Mouse (Mus musculus): ENCODE results near the gene Crtc1. TPM values are rescaled to one million over a fixed set of nuclear protein-coding genes. Genes with fewer than 3 reads are reported as not detected.

Gene Crtc1
- polyA plus RNA-seq (2014; fragmentation: Nextera tagmentation; extraction: Ambion mirVana) = 21.6 and 23.0 TPM in 2 replicates

DNA sequence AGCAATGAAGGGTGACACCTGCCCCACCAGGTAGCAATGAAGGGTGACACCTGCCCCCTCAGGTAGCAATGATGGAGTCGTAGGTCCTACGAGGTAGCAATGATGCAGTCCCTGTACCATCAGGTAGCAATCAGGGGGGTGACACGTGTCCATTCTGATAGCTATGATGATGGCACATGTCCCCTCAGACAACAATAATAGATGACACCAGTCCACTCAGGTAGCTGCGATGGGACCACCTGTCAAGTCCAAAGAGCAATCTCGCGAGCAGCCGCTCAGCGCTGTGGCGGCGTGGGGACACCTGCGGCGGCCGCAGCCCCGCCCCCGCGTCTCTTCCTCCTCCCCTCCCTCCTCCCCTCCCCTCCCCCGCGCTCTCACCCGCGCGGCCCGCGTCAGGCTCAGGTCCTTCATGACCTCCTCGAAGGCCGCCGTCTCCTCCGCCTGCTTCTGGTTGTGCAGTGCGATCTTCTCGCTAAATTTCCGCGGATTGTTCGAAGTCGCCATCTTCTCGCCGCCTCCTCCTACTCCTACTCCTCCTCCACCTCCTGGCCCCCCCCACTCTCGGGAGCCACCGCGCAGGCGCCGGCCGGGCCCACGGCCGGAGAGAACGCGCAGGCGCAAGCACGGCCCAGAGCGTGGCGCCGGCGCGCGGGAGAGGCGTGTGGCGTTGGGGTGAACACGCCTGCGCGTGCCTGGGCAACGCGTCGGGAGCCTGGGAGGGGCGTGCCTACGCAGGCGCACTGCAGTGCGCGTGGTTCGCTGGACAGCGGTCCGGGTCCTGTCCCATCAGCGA, at the start of gene Crtc1:
Gene Crtc1, minus strand, starts transcription at position 525 of the 793 bp plus-strand sequence.
- Histone ChIP-seq H3K9ac (replicated peaks; ENCODE audit: low read depth, low read length) (peak within 1 kb of the TSS; percentile 61), H3K36me3 (ENCODE audit: control insufficient read depth, insufficient read depth, low read length) (no peaks in the 10 kb centered on the region), H3K4me2 (replicated peaks; ENCODE audit: low read depth, low read length) (peak within 1 kb of the TSS; percentile 92), H3K27me3 (ENCODE audit: control insufficient read depth, insufficient read depth, low read length) (no peaks in the 10 kb centered on the region), H3K4me3 (ENCODE audit: low read depth, low read length) (peak within 1 kb of the TSS; percentile 67), H3K9me3 (ENCODE audit: control insufficient read depth, low read depth, low read length) (no peaks in the 10 kb centered on the region), H3K4me1 (ENCODE audit: control insufficient read depth, insufficient read depth, low read length) (peaks cover 11% of the 10 kb centered on the region), H3K27ac (ENCODE audit: low read length) (peak within 1 kb of the TSS; percentile 52; the same call in 1 of the 2 replicates)
- WGBS = under 1% methylated on average over 70 of the region's 70 CpGs
- peak; percentile 97 for ATAC-seq (ENCODE audit: insufficient number of reproducible peaks, insufficient read depth, low FRiP score, low read depth)

DNA sequence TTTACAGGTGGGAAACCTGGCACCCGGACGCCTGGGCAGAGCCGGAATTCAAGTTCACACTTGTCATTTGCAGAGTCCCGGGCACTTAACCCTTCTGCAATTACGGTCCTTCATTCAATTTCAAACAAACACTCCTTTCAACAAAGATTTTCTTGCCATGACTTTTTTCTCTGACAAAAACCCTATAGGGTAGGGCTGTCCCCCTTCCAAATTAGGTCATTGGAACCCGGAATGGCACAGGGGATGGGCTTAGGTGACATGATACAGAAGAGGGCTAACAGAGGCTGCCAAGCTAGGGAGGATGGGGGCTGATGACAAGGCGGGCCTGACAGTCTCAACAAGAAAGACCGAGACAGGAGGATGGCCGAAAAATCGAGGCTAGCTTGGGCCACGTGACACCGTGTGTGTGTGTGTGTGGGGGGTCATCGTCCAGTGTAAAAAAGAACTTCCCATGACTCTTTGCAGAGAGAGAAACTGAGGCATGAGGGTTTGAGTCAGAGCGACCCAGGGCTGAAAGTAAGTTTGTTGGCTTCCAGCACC, 49.6 kb upstream of the Crtc1 start:
- Histone ChIP-seq H3K4me3 (ENCODE audit: low read depth, low read length) (peak overlapping the region; percentile 26), H3K9ac (replicated peaks; ENCODE audit: low read depth, low read length) (no peak overlapping the region), H3K27me3 (ENCODE audit: control insufficient read depth, insufficient read depth, low read length) (peaks cover 84% of the 10 kb centered on the region), H3K9me3 (ENCODE audit: control insufficient read depth, low read depth, low read length) (no peaks in the 10 kb centered on the region), H3K4me1 (ENCODE audit: control insufficient read depth, insufficient read depth, low read length) (peaks cover 30% of the 10 kb centered on the region), H3K4me2 (replicated peaks; ENCODE audit: low read depth, low read length) (peak overlapping the region; percentile 51), H3K27ac (ENCODE audit: low read length) (no peak overlapping the region), H3K36me3 (ENCODE audit: control insufficient read depth, insufficient read depth, low read length) (no peaks in the 10 kb centered on the region)
- ATAC-seq (ENCODE audit: insufficient number of reproducible peaks, insufficient read depth, low FRiP score, low read depth) = no peak
- WGBS = 3% methylated on average over 14 of the region's 14 CpGs

DNA sequence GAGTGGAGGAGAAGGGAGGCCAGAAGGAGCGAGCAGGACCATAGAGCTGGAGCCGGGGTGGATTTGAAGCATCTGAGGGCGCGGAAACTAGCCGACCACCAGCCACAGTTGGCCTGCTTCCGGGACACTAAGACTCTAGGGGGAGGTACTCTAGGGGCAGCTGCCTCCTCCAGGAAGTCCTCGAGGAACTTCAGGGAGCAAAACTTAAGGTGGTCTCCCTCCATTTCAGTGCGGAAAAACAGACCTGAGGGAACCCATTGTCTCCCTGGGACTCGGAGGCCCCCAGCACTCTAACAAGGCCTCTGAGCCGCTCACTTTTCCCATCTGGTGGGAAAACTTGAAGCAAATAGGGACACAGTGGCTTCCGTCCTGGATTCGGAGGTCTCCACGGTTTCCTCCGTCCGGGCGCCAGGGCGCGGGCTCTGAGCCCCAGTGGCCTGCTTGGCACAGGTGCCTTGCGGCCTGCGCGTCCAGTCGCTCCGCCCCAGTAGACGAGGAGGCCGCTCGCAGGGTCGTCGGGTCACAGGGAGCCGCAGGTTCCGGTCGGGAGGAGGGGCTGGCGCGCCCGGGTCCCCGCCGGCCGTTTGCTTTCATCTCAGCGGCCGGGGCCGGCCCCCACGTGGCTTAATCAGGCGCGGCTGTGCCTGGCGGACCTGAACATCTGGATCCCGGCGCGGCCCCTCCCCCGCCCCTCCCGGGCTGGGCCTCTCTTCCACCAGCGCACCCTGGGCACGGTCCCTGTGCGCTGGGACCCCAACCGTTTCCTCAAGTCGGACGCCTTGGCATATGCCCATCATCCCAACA, 48.8 kb upstream of the Crtc1 start:
- Histone ChIP-seq H3K4me3 (ENCODE audit: low read depth, low read length) (peak overlapping the region; percentile 26), H3K4me2 (replicated peaks; ENCODE audit: low read depth, low read length) (peak overlapping the region; percentile 46), H3K9ac (replicated peaks; ENCODE audit: low read depth, low read length) (no peak overlapping the region), H3K27me3 (ENCODE audit: control insufficient read depth, insufficient read depth, low read length) (peaks cover 76% of the 10 kb centered on the region), H3K4me1 (ENCODE audit: control insufficient read depth, insufficient read depth, low read length) (peaks cover 25% of the 10 kb centered on the region), H3K36me3 (ENCODE audit: control insufficient read depth, insufficient read depth, low read length) (no peaks in the 10 kb centered on the region), H3K9me3 (ENCODE audit: control insufficient read depth, low read depth, low read length) (no peaks in the 10 kb centered on the region), H3K27ac (ENCODE audit: low read length) (no peak overlapping the region)
- WGBS = 4% methylated on average over 55 of the region's 55 CpGs
- peak; percentile 16; the same call in 1 of the 2 replicates for ATAC-seq (ENCODE audit: insufficient number of reproducible peaks, insufficient read depth, low FRiP score, low read depth)

DNA sequence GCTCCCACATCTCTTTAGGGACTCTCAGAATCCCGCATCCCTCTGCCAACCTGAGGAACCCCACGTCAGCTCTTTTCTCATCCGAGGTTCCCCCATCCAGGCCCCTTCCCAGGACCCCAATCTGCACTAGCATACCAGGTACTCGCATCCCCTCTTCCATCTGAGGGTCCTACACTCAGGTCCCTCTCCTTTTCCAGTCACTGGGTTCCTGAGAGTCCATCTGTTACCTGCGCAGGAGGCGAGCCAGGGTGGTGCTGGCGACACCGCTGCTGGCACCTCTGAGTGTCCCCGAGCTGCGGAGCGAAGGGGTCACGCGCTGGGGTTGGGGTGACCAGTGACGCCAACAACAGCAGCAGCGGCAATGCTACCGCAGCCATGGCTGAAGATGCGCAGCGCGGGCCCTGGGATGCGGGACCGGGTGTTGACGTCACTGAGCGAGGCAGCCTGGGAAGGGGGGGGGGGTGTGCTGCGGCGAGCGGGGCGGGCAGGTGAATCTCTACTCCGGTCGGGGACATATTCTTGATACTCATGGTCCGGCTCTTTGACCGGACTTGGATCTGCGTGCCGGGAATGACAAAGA, 47.7 kb upstream of the Crtc1 start, which contains the start of gene Tmem59l:
Gene Tmem59l, minus strand, starts transcription at position 418 of the 580 bp plus-strand sequence.
- Histone ChIP-seq H3K27me3 (ENCODE audit: control insufficient read depth, insufficient read depth, low read length) (peaks cover 65% of the 10 kb centered on the region), H3K27ac (ENCODE audit: low read length) (no peak within 1 kb of the TSS), H3K9ac (replicated peaks; ENCODE audit: low read depth, low read length) (no peak within 1 kb of the TSS), H3K36me3 (ENCODE audit: control insufficient read depth, insufficient read depth, low read length) (no peaks in the 10 kb centered on the region), H3K4me1 (ENCODE audit: control insufficient read depth, insufficient read depth, low read length) (peaks cover 18% of the 10 kb centered on the region), H3K9me3 (ENCODE audit: control insufficient read depth, low read depth, low read length) (no peaks in the 10 kb centered on the region), H3K4me3 (ENCODE audit: low read depth, low read length) (peak within 1 kb of the TSS; percentile 26), H3K4me2 (replicated peaks; ENCODE audit: low read depth, low read length) (peak within 1 kb of the TSS; percentile 46)
- ATAC-seq (ENCODE audit: insufficient number of reproducible peaks, insufficient read depth, low FRiP score, low read depth) = no peak
- 5% methylated on average over 33 of the region's 33 CpGs for WGBS

DNA sequence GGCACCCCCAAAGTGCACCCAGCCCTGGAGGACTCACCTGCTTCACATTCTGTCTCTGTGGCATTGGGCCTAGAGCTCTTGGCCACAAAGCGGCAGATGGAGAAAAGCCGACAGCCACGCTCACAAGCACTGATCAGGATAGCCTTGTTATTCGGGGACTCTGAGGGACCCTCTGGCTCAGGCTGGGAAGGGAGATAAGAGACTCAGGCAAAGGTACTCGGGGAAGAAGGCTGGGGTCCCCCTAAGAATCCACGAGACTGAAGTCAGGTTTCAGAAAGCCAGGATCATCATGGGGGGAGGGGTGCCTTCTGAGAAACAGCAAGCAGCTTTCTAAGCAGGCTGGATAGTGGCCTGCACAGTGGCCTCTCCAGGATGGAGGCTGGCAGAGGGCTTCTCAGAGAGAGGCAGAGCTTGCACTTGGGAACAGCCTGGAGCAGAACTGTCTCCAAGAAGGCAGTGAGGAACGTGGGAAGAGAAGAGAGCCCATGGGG, 46.9 kb upstream of the Crtc1 start:
- no peaks in the 10 kb centered on the region for H3K9me3 ChIP-seq (ENCODE audit: control insufficient read depth, low read depth, low read length)
- peaks cover 18% of the 10 kb centered on the region for H3K4me1 ChIP-seq (ENCODE audit: control insufficient read depth, insufficient read depth, low read length)
- no peak overlapping the region for H3K9ac ChIP-seq (replicated peaks; ENCODE audit: low read depth, low read length)
- H3K4me3 ChIP-seq (ENCODE audit: low read depth, low read length) = no peak overlapping the region
- no peak for ATAC-seq (ENCODE audit: insufficient number of reproducible peaks, insufficient read depth, low FRiP score, low read depth)
- H3K27me3 ChIP-seq (ENCODE audit: control insufficient read depth, insufficient read depth, low read length) = peaks cover 57% of the 10 kb centered on the region
- no peak overlapping the region for H3K4me2 ChIP-seq (replicated peaks; ENCODE audit: low read depth, low read length)
- WGBS = 54% methylated on average over 7 of the region's 7 CpGs
- no peaks in the 10 kb centered on the region for H3K36me3 ChIP-seq (ENCODE audit: control insufficient read depth, insufficient read depth, low read length)
- no peak overlapping the region for H3K27ac ChIP-seq (ENCODE audit: low read length)

DNA sequence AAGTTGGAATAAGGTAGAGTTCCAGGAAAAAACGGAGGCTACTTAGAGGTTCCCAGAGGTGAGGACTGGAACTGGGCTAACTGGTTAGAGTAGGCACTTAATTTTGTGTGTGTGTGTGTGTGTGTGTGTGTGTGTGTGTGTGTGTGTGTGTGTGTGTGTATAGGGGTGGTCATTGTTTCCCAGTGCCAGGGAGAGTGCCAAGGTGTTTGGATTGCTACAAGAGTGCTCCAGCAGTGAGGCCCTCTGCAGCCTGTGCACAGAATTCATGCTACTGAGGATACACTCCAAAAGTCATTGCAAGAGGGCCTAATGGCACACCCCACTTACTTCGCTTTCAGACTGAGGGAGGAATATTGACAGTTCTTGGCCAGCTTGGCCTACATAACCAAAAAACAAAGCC, 43.6 kb upstream of the Crtc1 start:
- ATAC-seq (ENCODE audit: insufficient number of reproducible peaks, insufficient read depth, low FRiP score, low read depth) = no peak
- no peak overlapping the region for H3K4me3 ChIP-seq (ENCODE audit: low read depth, low read length)
- WGBS = 56% methylated on average over 2 of the region's 2 CpGs
- no peak overlapping the region for H3K4me2 ChIP-seq (replicated peaks; ENCODE audit: low read depth, low read length)
- no peaks in the 10 kb centered on the region; the same call in 1 of the 2 replicates for H3K4me1 ChIP-seq (ENCODE audit: control insufficient read depth, insufficient read depth, low read length)
- H3K27ac ChIP-seq (ENCODE audit: low read length) = no peak overlapping the region
- peaks cover 25% of the 10 kb centered on the region for H3K27me3 ChIP-seq (ENCODE audit: control insufficient read depth, insufficient read depth, low read length)
- H3K9me3 ChIP-seq (ENCODE audit: control insufficient read depth, low read depth, low read length) = no peaks in the 10 kb centered on the region
- no peak overlapping the region for H3K9ac ChIP-seq (replicated peaks; ENCODE audit: low read depth, low read length)
- no peaks in the 10 kb centered on the region for H3K36me3 ChIP-seq (ENCODE audit: control insufficient read depth, insufficient read depth, low read length)

DNA sequence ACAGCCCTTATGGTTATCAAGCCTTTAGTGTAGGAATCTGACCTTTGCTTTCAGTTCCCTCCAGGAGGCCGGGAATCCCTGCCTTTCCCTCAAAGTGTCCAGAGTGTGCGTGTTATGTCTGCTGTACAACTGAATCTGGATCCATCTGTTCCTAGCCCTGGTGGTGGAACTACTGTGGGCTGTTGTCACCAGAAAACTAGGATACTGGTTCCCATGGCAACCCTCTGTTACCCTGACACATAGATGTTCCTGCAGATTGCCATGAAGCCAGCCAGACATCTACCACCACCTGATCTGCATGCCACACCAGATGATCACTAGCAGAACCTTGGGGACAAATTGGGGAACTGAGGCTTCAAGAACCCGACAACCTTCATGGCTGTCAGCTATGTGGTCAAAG, 42.5 kb upstream of the Crtc1 start:
- no peak for ATAC-seq (ENCODE audit: insufficient number of reproducible peaks, insufficient read depth, low FRiP score, low read depth)
- H3K9ac ChIP-seq (replicated peaks; ENCODE audit: low read depth, low read length) = no peak overlapping the region
- no peaks in the 10 kb centered on the region for H3K36me3 ChIP-seq (ENCODE audit: control insufficient read depth, insufficient read depth, low read length)
- no peak overlapping the region for H3K4me2 ChIP-seq (replicated peaks; ENCODE audit: low read depth, low read length)
- 0 out of 2 replicates have a peak, but pooled peaks cover 6% of the 10 kb centered on the region for H3K4me1 ChIP-seq (ENCODE audit: control insufficient read depth, insufficient read depth, low read length)
- H3K27ac ChIP-seq (ENCODE audit: low read length) = no peak overlapping the region
- 68% methylated on average over 3 of the region's 3 CpGs for WGBS
- no peaks in the 10 kb centered on the region for H3K9me3 ChIP-seq (ENCODE audit: control insufficient read depth, low read depth, low read length)
- H3K27me3 ChIP-seq (ENCODE audit: control insufficient read depth, insufficient read depth, low read length) = peaks cover 18% of the 10 kb centered on the region
- H3K4me3 ChIP-seq (ENCODE audit: low read depth, low read length) = no peak overlapping the region
